Mouse (Mus musculus): Measurements from ENCODE around the gene Cfap100. TPM values are rescaled to one million over a fixed set of nuclear protein-coding genes. Genes with fewer than 3 reads are reported as not detected.

The Cfap100 gene
- total and polyA plus RNA-seq, 3 experiments: 0.10 TPM; not detected in 2

DNA sequence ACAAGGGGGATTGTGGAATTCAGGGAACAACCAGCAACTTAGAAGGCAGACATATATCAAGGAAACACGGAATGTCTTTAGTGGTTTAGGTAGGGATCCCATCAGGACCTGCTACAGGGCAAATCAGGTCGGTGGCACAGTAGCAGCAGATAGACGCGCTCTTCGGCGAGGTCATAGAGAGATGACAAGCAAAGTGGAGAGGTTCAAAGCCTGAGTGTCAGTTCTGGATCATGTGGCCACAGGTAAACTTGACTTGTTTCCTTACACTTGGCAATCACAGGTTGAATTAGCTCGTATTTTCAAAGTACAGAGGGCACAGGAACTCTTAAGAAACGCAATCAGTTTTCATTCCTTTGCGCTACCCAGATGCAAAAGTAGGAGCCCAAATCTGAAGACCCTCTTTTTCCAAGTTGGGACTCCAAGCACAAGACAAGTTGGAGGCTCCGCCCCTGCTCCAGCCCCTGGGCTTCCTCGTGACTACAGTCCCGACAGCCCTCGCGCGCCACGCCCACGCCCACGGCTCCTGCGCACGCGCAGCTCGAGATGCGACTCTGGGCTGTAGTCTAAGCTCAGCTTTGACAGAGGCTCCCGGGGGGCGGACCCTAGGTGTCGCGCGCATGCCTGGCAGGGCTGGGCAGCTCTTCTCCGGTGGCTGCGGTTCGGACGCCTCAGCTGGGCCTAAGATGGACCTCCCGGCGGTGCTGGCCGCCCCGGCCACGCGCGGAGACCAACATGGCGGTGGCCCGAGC is 59.4 kb downstream of the Cfap100 start, which contains the start of gene Zxdc (continued):
- no peak for TF ChIP-seq MAFK (IDR thresholded peaks at IDR 0.05; ENCODE audit: insufficient replicate concordance, low read length)
- peak; percentile 42 for TF ChIP-seq BHLHE40 (IDR thresholded peaks at IDR 0.05; ENCODE audit: low read depth, low read length)
- no peak for TF ChIP-seq USF2 (conservative IDR thresholded peaks at IDR 0.05; ENCODE audit: low read depth, low read length)
- no peak for TF ChIP-seq MYC (IDR thresholded peaks at IDR 0.05; ENCODE audit: low read depth, low read length)
- TF ChIP-seq JUN (IDR thresholded peaks at IDR 0.05; ENCODE audit: insufficient read depth, low read depth, low read length): no peak
- no peak for TF ChIP-seq ETS1 (conservative IDR thresholded peaks at IDR 0.05; ENCODE audit: low read depth, low read length)
- no peak for TF ChIP-seq CHD1 (IDR thresholded peaks at IDR 0.05; ENCODE audit: low read depth, low read length)
- no peak for TF ChIP-seq UBTF (IDR thresholded peaks at IDR 0.05; ENCODE audit: low read depth, low read length)

DNA sequence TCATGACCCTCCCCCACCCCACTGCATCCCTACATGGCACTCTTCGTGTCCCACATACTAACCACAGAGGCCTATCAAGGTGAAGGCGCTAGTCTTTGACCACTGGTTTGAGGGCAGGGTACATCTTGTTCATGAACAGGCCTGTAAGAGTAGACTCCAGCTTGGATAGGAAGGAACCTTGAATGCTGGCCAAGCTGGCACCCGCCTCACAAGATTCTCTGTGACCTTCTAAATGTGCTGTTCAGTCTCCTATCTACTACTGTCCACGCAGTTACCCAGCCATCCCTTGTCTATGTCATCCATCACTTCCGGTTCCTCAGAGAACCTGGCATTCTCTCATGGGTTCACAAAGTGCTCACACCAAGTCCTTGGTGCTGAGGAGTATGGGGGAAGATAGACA is 65.3 kb downstream of the Cfap100 start:
- Histone ChIP-seq H3K4me1 (ENCODE audit: control insufficient read depth in 1 of 2, insufficient read depth in 2 of 2) (peaks cover 0 to 4% of the 10 kb centered on the region in 2 experiments; a peak in 1 of 4 replicates), H3K9ac (ENCODE audit: insufficient read depth, low read depth) (no peak overlapping the region), H3K9me3 (replicated peaks; ENCODE audit: low read length) (no peaks in the 10 kb centered on the region), H3K27ac (ENCODE audit: insufficient read depth, low read depth) (no peak overlapping the region), H3K79me2 (replicated peaks; ENCODE audit: control insufficient read depth, extremely low read depth, insufficient read depth, poor library complexity, severe bottlenecking) (no peaks in the 10 kb centered on the region), H3K4me2 (ENCODE audit: insufficient read depth, low read depth, poor library complexity, severe bottlenecking) (no peak overlapping the region), H3K4me3 (replicated peaks in 1 of 3; ENCODE audit: low read depth in 2 of 3, low read length in 2 of 3, poor library complexity in 1 of 3) (no peak overlapping the region), H3K27me3 (replicated peaks) (peaks cover 22% of the 10 kb centered on the region), H3K36me3 (replicated peaks in 1 of 2; ENCODE audit: control insufficient read depth in 1 of 2, insufficient read depth in 1 of 2, low read length in 1 of 2) (no peaks in the 10 kb centered on the region)
- no peak for DNase-seq (ENCODE audit: extremely low read depth)
- in situ Hi-C loops (cut with MboI; ENCODE audit: low pct_ligation_motif_present, low pct_unique_long_range_greater_than_20kb, low sequenced_read_pairs): no loop called here
- TF ChIP-seq PAX5 (IDR thresholded peaks at IDR 0.05; ENCODE audit: low read length): no peak
- TF ChIP-seq SMC3 (IDR thresholded peaks at IDR 0.05; ENCODE audit: low read depth, low read length): no peak
- dilution Hi-C loops (cut with MboI; ENCODE audit: extremely low pct_ligation_motif_present, extremely low pct_unique_long_range_greater_than_20kb, low sequenced_read_pairs): no loop called here

- dilution Hi-C loops (cut with MboI; ENCODE audit: extremely low pct_ligation_motif_present, extremely low pct_unique_long_range_greater_than_20kb, low sequenced_read_pairs) (no loop called here), in situ Hi-C loops (cut with MboI; ENCODE audit: low pct_ligation_motif_present, low pct_unique_long_range_greater_than_20kb, low sequenced_read_pairs) (no loop called here)
- TF ChIP-seq ZKSCAN1 (IDR thresholded peaks at IDR 0.05; ENCODE audit: borderline replicate concordance, low read depth, low read length) (no peak), MAFK (IDR thresholded peaks at IDR 0.05; ENCODE audit: insufficient replicate concordance, low read length) (no peak), MXI1 (IDR thresholded peaks at IDR 0.05; ENCODE audit: low read depth, low read length) (no peak), ZMIZ1 (IDR thresholded peaks at IDR 0.05; ENCODE audit: low read depth, low read length) (no peak), EP300 (IDR thresholded peaks at IDR 0.05; ENCODE audit: low read length) (no peak), RAD21 (IDR thresholded peaks at IDR 0.05; ENCODE audit: low read depth, low read length) (no peak)
- Histone ChIP-seq H3K4me1 (ENCODE audit: control insufficient read depth in 1 of 2, insufficient read depth in 2 of 2) (peaks cover 0 to 4% of the 10 kb centered on the region in 2 experiments; a peak in 1 of 4 replicates), H3K27me3 (replicated peaks) (peaks cover 41% of the 10 kb centered on the region), H3K79me2 (replicated peaks; ENCODE audit: control insufficient read depth, extremely low read depth, insufficient read depth, poor library complexity, severe bottlenecking) (no peaks in the 10 kb centered on the region), H3K27ac (ENCODE audit: insufficient read depth, low read depth) (no peak overlapping the region), H3K36me3 (replicated peaks in 1 of 2; ENCODE audit: control insufficient read depth in 1 of 2, insufficient read depth in 1 of 2, low read length in 1 of 2) (no peaks in the 10 kb centered on the region), H3K4me3 (replicated peaks in 1 of 3; ENCODE audit: low read depth in 2 of 3, low read length in 2 of 3, poor library complexity in 1 of 3) (no peak overlapping the region), H3K9ac (ENCODE audit: insufficient read depth, low read depth) (no peak overlapping the region), H3K4me2 (ENCODE audit: insufficient read depth, low read depth, poor library complexity, severe bottlenecking) (no peak overlapping the region), H3K9me3 (replicated peaks; ENCODE audit: low read length) (no peaks in the 10 kb centered on the region)
- DNase-seq (ENCODE audit: extremely low read depth): no peak
Measured at GRCm38 (mm10) chr6:90360922-90361614, 67.5 kb downstream of the Cfap100 start.

All from CH12.LX (cell line).